Mouse (Mus musculus): ENCODE measurements around the gene Gm28635. TPM values are rescaled to one million over a fixed set of nuclear protein-coding genes. Genes with fewer than 3 reads are reported as not detected.

Gm28635 gene
- total RNA-seq, 1 experiment from 2014 or later, result not detected

- no peak for DNase-seq
Observed at GRCm38 (mm10) chr2:84637452-84638165, 40.2 kb downstream of the Gm28635 start.

GRCm38 (mm10) chr2:84636231-84636741 lies 41.6 kb downstream of the Gm28635 start:
- peak; percentile 54 for DNase-seq

GRCm38 (mm10) chr2:84635611-84636010 lies 42.2 kb downstream of the Gm28635 start:
- peak; percentile 90 for DNase-seq

- DNase-seq, result no peak
Observed at GRCm38 (mm10) chr2:84634934-84635482, 42.8 kb downstream of the Gm28635 start.

GRCm38 (mm10) chr2:84634006-84634405 lies 43.8 kb downstream of the Gm28635 start:
- no peak for DNase-seq

- peak; percentile 43 for DNase-seq
Observed at GRCm38 (mm10) chr2:84632999-84633398, 44.8 kb downstream of the Gm28635 start.

- no peak for DNase-seq
Observed at GRCm38 (mm10) chr2:84632001-84632400, 45.8 kb downstream of the Gm28635 start.

- DNase-seq, result no peak
Observed at GRCm38 (mm10) chr2:84627036-84627435, 50.8 kb downstream of the Gm28635 start.

- DNase-seq, result no peak
Observed at GRCm38 (mm10) chr2:84626366-84626975, 51.4 kb downstream of the Gm28635 start.

- no peak for DNase-seq
Observed at GRCm38 (mm10) chr2:84624201-84624600, 53.6 kb downstream of the Gm28635 start.

- no peak for DNase-seq
Observed at GRCm38 (mm10) chr2:84623428-84624119, 54.3 kb downstream of the Gm28635 start.

- no peak for DNase-seq
Observed at GRCm38 (mm10) chr2:84622668-84623067, 55.2 kb downstream of the Gm28635 start.

GRCm38 (mm10) chr2:84619646-84620340 lies 58.0 kb downstream of the Gm28635 start:
- DNase-seq, result no peak

GRCm38 (mm10) chr2:84618914-84619313 lies 58.9 kb downstream of the Gm28635 start:
- peak; percentile 35 for DNase-seq

GRCm38 (mm10) chr2:84617637-84618515 lies 60.0 kb downstream of the Gm28635 start:
- peak; percentile 64 for DNase-seq

- peak; percentile 51 for DNase-seq
Observed at GRCm38 (mm10) chr2:84612764-84613163, 65.1 kb downstream of the Gm28635 start.

GRCm38 (mm10) chr2:84607842-84608241 lies 70.0 kb downstream of the Gm28635 start:
- DNase-seq, result no peak

GRCm38 (mm10) chr2:84600977-84601376 lies 76.9 kb downstream of the Gm28635 start:
- DNase-seq, result no peak

GRCm38 (mm10) chr2:84599270-84599888 lies 78.5 kb downstream of the Gm28635 start:
- DNase-seq, result no peak

- no peak for DNase-seq
Observed at GRCm38 (mm10) chr2:84597123-84597522, 80.7 kb downstream of the Gm28635 start.

GRCm38 (mm10) chr2:84592801-84593200 lies 85.0 kb downstream of the Gm28635 start:
- no peak for DNase-seq
